Mouse (Mus musculus) kidney, postnatal 0 days (tissue): ENCODE data around the gene Chd3. TPM values are rescaled to one million over a fixed set of nuclear protein-coding genes. Genes with fewer than 3 reads are reported as not detected.

Experiments used
- ATAC-seq: fragments of 200-750 bp; cut with Nextera tagmentation; replicated peaks from 2 replicates; pipeline ENCODE4 v1.8.0; 2017; ENCODE audit warnings: low read depth, moderate number of reproducible peaks, moderate TSS enrichment, moderate library complexity; ENCODE audit not compliant: low FRiP score
- DNase-seq: peaks from one replicate; pipeline ENCODE4 v3.0.0-alpha.2; 2016; ENCODE audit warnings: low spot score
- H3K27ac ChIP-seq: fragments of 300-500 bp; sonication (generic); 2 replicates; pipeline ENCODE4 v1.5.1; 2014; ENCODE audit warnings: mild to moderate bottlenecking
- H3K27me3 ChIP-seq: fragments of 300-500 bp; sonication (generic); 2 replicates; pipeline ENCODE4 v1.6.1; 2014; ENCODE audit warnings: low read length, mixed read lengths; ENCODE audit not compliant: insufficient read depth
- H3K36me3 ChIP-seq: fragments of 300-500 bp; sonication (generic); 2 replicates; pipeline ENCODE4 v1.6.1; 2014; ENCODE audit warnings: low read length, mixed read lengths; ENCODE audit not compliant: insufficient read depth
- H3K4me1 ChIP-seq: fragments of 300-500 bp; sonication (generic); replicated peaks from 2 replicates; pipeline ENCODE4 v1.6.1; 2014; ENCODE audit warnings: antibody characterized with exemption, low read length, mixed read lengths; ENCODE audit not compliant: insufficient read depth
- H3K4me2 ChIP-seq: fragments of 300-500 bp; sonication (generic); 2 replicates; pipeline ENCODE4 v1.6.1; 2014; ENCODE audit warnings: mild to moderate bottlenecking, low read length, moderate library complexity, mixed read lengths
- H3K4me3 ChIP-seq: fragments of 300-500 bp; sonication (generic); replicated peaks from 2 replicates; pipeline ENCODE4 v1.5.1; 2014; ENCODE audit warnings: low read depth, low read length
- H3K9ac ChIP-seq: fragments of 300-500 bp; sonication (generic); 2 replicates; pipeline ENCODE4 v1.6.1; 2014; ENCODE audit warnings: low read depth, low read length
- H3K9me3 ChIP-seq: fragments of 300-500 bp; sonication (generic); replicated peaks from 2 replicates; pipeline ENCODE4 v1.6.1; 2016; ENCODE audit warnings: low read length, inconsistent platforms, mixed read lengths
- CTCF ChIP-seq: IDR thresholded peaks from 2 replicates; pipeline ENCODE4 v1.5.1; 2016; ENCODE audit warnings: antibody characterized with exemption, low read depth, mild to moderate bottlenecking, moderate library complexity
- WGBS: fragments of 180-500 bp; shearing (Covaris S2); extraction: QIAGEN DNeasy Blood & Tissue Kit; methylation state at CpG from one replicate; pipeline ENCODE4 v1.1.7; 2014; 5-methylcytosine and 5-hydroxymethylcytosine counted together
- polyA plus RNA-seq: library from polyadenylated mRNA; unstranded; fragments of >200 nt; fragmentation: Nextera tagmentation; extraction: Ambion mirVana; gene quantifications from 2 replicates; pipeline ENCODE4 v1.2.1, GENCODE M21; 2015

Gene Chd3
- polyA plus RNA-seq, 1 experiment from 2014 or later: 38.0 TPM

DNA sequence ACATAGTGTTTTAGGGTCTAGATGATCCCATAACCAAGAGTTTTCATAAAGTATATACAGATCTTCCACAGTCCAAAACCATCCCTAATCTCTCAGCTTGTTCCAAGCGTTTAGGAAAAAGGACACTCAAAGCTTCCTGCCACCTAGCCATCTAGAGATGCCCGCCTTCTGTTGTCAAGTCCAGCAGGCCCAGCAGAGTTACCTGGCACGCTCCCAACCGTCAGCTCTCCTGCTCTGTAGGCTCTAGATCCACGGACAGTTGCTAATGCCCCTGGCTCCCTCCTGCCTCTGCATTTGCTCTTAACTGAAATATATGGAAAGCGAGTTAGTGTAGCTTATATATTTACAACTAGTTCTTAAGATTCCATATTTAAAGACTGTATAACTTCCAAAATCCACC is 12.2 kb upstream of the Chd3 start:
- WGBS: 77% methylated on average over 6 of the region's 6 CpGs
- no peak for ATAC-seq
- no peak overlapping the region for H3K27ac ChIP-seq
- H3K27me3 ChIP-seq: no peaks in the 10 kb centered on the region
- no peak overlapping the region for H3K4me3 ChIP-seq
- H3K4me1 ChIP-seq: no peaks in the 10 kb centered on the region
- H3K36me3 ChIP-seq: 0 out of 2 replicates have a peak, but pooled peaks cover 3% of the 10 kb centered on the region
- no peak overlapping the region for H3K4me2 ChIP-seq
- H3K9me3 ChIP-seq: no peaks in the 10 kb centered on the region
- no peak overlapping the region for H3K9ac ChIP-seq
- no peak for TF ChIP-seq CTCF
- DNase-seq: no peak

DNA sequence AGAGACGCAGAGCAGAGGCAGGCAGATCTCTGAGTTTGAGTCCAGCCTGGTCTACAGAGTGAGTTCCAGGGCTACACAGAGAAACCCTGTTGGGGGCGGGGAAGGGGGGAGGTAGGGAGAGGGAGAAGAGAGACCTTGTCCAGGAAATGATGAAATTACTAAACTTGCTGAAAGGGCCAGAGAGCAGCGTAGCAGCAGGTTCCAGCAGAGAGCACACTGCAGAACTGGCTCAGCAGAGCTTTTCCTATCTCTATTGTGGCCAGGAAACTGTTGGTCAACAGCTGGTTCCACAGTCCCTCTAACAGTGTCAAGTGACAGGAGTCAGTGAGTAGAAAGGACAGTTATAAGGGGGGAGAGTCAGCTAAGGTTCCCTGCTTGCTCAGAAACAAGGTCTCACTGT is 10.4 kb upstream of the Chd3 start:
- Histone ChIP-seq H3K36me3 (0 out of 2 replicates have a peak, but pooled peaks cover 4% of the 10 kb centered on the region), H3K9ac (no peak overlapping the region), H3K4me2 (no peak overlapping the region), H3K9me3 (no peaks in the 10 kb centered on the region), H3K4me3 (no peak overlapping the region), H3K27ac (no peak overlapping the region), H3K27me3 (no peaks in the 10 kb centered on the region), H3K4me1 (no peaks in the 10 kb centered on the region)
- ATAC-seq: no peak
- 84% methylated on average over 3 of the region's 3 CpGs for WGBS
- no peak for DNase-seq
- TF ChIP-seq CTCF: no peak

DNA sequence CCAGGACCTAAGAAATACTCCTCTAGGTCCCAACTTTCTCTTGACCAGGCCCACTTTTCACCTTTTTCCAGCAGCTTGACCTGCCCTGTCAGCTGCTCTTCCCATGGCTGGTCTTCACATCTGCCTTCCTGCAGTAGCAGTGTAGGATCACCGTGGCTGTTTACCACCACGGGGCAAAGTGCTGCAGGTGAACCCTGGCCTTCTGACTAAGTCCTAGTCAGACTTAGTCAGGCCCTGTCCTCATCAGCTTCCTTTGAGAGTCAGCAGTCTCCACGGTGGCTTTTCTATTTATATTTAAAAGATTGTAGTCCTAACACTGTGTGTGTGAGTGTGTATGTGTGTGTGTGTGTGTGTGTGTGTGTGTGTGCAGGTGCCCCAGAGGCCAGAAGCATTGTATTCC is 8.6 kb upstream of the Chd3 start:
- peak; percentile 89 for ATAC-seq
- no peak for DNase-seq
- Histone ChIP-seq H3K4me3 (no peak overlapping the region), H3K9ac (no peak overlapping the region), H3K36me3 (peaks cover 15% of the 10 kb centered on the region; the same call in 1 of the 2 replicates), H3K4me2 (no peak overlapping the region), H3K4me1 (no peaks in the 10 kb centered on the region), H3K27ac (0 out of 2 replicates have a peak overlapping the region, but pooled peaks have one; percentile 32), H3K27me3 (no peaks in the 10 kb centered on the region), H3K9me3 (no peaks in the 10 kb centered on the region)
- WGBS: 76% methylated on average over 3 of the region's 3 CpGs
- no peak for TF ChIP-seq CTCF

DNA sequence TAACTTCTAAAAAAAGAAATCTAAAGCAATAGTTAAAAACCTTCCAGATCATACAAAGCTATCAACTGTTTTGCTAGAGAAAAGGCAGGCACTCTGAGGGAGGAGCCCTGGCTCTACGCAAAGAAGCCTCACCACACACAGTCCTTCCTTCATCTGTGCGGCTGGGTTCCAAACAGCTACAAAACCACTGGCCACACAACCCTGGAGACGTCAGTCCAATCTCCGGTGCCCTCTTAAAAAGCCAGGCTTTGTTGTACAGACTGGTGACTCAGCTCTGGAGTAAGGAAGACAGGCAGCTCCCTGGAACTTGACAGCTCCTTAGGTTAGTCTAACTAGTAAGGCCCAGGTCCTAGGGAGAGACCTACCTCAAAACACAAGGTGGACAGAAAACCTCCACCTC is 6.4 kb upstream of the Chd3 start:
- no peak overlapping the region for H3K4me2 ChIP-seq
- no peaks in the 10 kb centered on the region for H3K27me3 ChIP-seq
- H3K36me3 ChIP-seq: peaks cover 15% of the 10 kb centered on the region; the same call in 1 of the 2 replicates
- no peak for TF ChIP-seq CTCF
- no peak overlapping the region for H3K4me3 ChIP-seq
- peaks cover 15% of the 10 kb centered on the region for H3K4me1 ChIP-seq
- 89% methylated on average over 4 of the region's 4 CpGs for WGBS
- H3K9ac ChIP-seq: no peak overlapping the region
- ATAC-seq (no peak), DNase-seq (no peak)
- H3K9me3 ChIP-seq: no peaks in the 10 kb centered on the region
- H3K27ac ChIP-seq: no peak overlapping the region

DNA sequence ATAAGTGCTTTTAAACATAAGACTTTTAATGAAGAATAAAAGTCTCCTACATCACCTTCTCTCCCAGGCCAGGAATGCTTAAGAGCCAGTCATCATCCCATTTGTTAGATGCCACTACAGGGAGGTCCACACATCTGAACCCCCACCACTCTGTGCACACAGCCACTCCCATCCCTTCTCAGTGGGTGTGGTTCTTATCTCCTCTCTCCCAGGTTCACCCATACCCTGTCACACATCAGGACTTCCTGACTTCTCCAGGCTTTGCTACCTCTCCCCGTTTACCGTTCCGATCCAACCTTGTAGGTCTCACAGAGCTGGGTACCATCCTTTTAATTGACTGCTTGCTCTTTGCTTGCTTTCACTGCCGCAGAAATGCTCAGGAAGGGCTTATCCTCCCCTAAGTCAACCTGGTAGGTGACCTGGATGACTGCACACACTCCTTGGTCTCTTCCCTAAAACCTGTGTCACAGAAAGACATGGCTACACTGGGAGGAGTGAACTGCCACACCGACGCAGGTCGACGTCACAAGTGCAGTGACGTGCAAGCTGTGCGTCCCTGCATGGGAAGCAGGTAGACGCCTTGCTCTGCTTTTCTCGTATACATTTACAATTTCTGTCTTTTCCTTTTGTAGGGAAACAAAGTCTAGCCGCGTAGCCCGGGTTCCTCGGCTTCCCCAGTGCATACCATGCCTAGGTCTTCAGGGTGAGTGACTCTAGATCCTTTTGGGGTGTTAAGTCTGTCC is 4.2 kb upstream of the Chd3 start:
- H3K27ac ChIP-seq: no peak overlapping the region
- H3K4me3 ChIP-seq: no peak overlapping the region
- H3K9ac ChIP-seq: no peak overlapping the region
- H3K36me3 ChIP-seq: peaks cover 15% of the 10 kb centered on the region; the same call in 1 of the 2 replicates
- DNase-seq: no peak
- no peak for ATAC-seq
- H3K4me2 ChIP-seq: no peak overlapping the region
- no peaks in the 10 kb centered on the region for H3K27me3 ChIP-seq
- no peak for TF ChIP-seq CTCF
- 87% methylated on average over 16 of the region's 16 CpGs for WGBS
- peaks cover 15% of the 10 kb centered on the region for H3K4me1 ChIP-seq
- H3K9me3 ChIP-seq: no peaks in the 10 kb centered on the region

GRCm38 (mm10) chr11:69372780-69373170 is 3.6 kb upstream of the Chd3 start:
- WGBS: 60% methylated on average over 3 of the region's 3 CpGs
- H3K9me3 ChIP-seq: no peaks in the 10 kb centered on the region
- H3K4me3 ChIP-seq: no peak overlapping the region
- DNase-seq: no peak
- H3K27ac ChIP-seq: peak overlapping the region; percentile 60; the same call in 1 of the 2 replicates
- TF ChIP-seq CTCF: peak; percentile 67
- H3K36me3 ChIP-seq: peaks cover 15% of the 10 kb centered on the region; the same call in 1 of the 2 replicates
- H3K9ac ChIP-seq: no peak overlapping the region
- no peak for ATAC-seq
- H3K27me3 ChIP-seq: no peaks in the 10 kb centered on the region
- H3K4me2 ChIP-seq: no peak overlapping the region; the same call in 1 of the 2 replicates
- H3K4me1 ChIP-seq: peaks cover 15% of the 10 kb centered on the region
